Mouse (Mus musculus): ENCODE measurements around the gene Grik1. TPM values are rescaled to one million over a fixed set of nuclear protein-coding genes. Genes with fewer than 3 reads are reported as not detected.
A peak's percentile ranks its signal among the peaks of the same experiment; 100 is the strongest.

The Grik1 gene
- polyA plus RNA-seq, 1 experiment from 2014 or later, result 2.2 TPM

DNA sequence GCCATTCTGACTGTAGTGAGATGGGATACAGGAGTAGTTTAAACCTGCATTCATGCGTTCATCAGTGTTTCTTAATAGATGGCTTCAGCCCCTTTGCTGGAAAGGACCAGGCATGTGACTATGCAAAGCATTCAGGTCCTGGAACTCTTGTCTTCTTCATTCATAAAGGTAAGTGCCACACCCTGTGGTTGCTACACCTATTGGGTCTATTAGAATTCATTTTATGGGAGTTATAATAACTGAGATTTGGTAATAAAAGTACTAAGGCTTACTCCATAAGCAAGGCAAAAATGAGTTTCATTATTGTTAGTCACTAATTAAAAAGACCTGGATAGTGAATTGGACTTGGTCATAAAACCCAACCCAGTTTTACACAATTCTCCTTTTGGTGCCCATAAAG, 355.4 kb downstream of the Grik1 start:
- no peaks in the 10 kb centered on the region for H3K27me3 ChIP-seq (ENCODE audit: control insufficient read depth, insufficient read depth, low read length)
- H3K9me3 ChIP-seq (ENCODE audit: control insufficient read depth, low read length), result no peaks in the 10 kb centered on the region
- no peak overlapping the region for H3K27ac ChIP-seq (ENCODE audit: low read depth, low read length)
- no peaks in the 10 kb centered on the region for H3K36me3 ChIP-seq (ENCODE audit: control insufficient read depth, insufficient read depth, low read length)
- no peak for ATAC-seq (ENCODE audit: low FRiP score, low TSS enrichment)
- H3K9ac ChIP-seq (ENCODE audit: low read depth, low read length), result no peak overlapping the region
- H3K4me2 ChIP-seq (replicated peaks; ENCODE audit: low read depth, low read length), result no peak overlapping the region
- no peaks in the 10 kb centered on the region for H3K4me1 ChIP-seq (ENCODE audit: control insufficient read depth, insufficient read depth, low read length)
- H3K4me3 ChIP-seq (ENCODE audit: low read length), result no peak overlapping the region
- 95% methylated on average over 1 of the region's 1 CpGs for WGBS

DNA sequence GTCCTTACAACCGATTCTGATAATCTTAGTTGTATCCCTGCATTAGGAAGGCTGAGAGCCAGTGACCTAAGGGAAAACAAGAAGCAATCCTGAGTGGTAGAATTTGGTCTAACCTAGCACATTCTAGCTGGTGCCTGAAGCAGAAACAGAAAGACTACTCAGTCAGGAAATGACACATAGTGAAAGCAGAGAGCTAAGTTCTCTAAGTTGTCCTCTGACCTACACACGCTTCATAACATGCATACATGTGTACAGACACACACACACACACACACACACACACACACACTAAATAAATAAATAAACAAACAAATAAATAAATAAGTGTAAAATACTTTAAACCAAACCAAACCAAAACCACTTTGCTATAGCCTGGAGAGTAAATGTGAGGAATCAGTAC, 358.7 kb downstream of the Grik1 start:
- Histone ChIP-seq H3K4me2 (replicated peaks; ENCODE audit: low read depth, low read length) (no peak overlapping the region), H3K4me3 (ENCODE audit: low read length) (no peak overlapping the region), H3K36me3 (ENCODE audit: control insufficient read depth, insufficient read depth, low read length) (no peaks in the 10 kb centered on the region), H3K9me3 (ENCODE audit: control insufficient read depth, low read length) (no peaks in the 10 kb centered on the region), H3K9ac (ENCODE audit: low read depth, low read length) (no peak overlapping the region), H3K27ac (ENCODE audit: low read depth, low read length) (no peak overlapping the region), H3K27me3 (ENCODE audit: control insufficient read depth, insufficient read depth, low read length) (no peaks in the 10 kb centered on the region), H3K4me1 (ENCODE audit: control insufficient read depth, insufficient read depth, low read length) (no peaks in the 10 kb centered on the region)
- no peak for ATAC-seq (ENCODE audit: low FRiP score, low TSS enrichment)
- 92% methylated on average over 2 of the region's 2 CpGs for WGBS

DNA sequence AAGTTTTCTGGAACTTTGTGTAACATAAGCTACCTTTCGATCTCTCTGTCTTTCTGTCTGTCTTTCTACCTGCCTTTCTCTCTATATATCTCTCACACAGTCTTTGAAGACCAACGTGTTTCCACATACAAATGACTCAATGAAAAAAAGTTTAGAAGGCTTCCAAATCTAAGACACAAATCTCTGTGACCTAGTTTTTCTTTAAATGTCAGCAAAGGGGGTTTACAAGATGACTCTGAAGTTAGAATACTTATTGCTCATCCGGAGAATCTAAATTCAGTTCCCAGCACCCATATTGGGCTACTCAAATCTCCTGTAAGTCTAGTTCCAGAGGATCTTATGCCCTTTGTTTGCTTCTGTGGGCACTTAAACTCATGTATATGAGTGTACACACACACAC, 359.5 kb downstream of the Grik1 start:
- Histone ChIP-seq H3K27ac (ENCODE audit: low read depth, low read length) (no peak overlapping the region), H3K9ac (ENCODE audit: low read depth, low read length) (no peak overlapping the region), H3K4me2 (replicated peaks; ENCODE audit: low read depth, low read length) (no peak overlapping the region), H3K36me3 (ENCODE audit: control insufficient read depth, insufficient read depth, low read length) (no peaks in the 10 kb centered on the region), H3K4me1 (ENCODE audit: control insufficient read depth, insufficient read depth, low read length) (no peaks in the 10 kb centered on the region), H3K4me3 (ENCODE audit: low read length) (no peak overlapping the region), H3K27me3 (ENCODE audit: control insufficient read depth, insufficient read depth, low read length) (no peaks in the 10 kb centered on the region), H3K9me3 (ENCODE audit: control insufficient read depth, low read length) (no peaks in the 10 kb centered on the region)
- ATAC-seq (ENCODE audit: low FRiP score, low TSS enrichment), result no peak
- 80% methylated on average over 3 of the region's 3 CpGs for WGBS

DNA sequence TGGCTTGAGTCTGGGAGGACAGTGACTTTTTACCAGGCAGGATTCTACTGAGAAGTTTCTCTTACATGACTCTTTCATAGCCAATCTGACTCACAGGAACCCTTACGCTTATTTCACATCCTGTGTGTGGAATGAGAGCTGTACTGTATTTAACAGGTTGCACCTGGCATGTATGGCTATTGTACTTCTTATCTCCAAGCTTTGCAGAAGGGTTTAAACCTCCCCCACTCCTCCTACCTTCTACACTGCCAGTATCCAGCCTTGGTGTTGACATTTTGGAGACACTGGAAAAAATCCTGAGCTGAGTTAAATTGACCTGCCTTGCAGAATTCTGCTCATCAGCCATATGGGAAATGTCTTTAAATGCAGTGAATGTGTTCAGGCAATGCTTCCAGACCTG, 361.4 kb downstream of the Grik1 start:
- Histone ChIP-seq H3K36me3 (ENCODE audit: control insufficient read depth, insufficient read depth, low read length) (no peaks in the 10 kb centered on the region), H3K27ac (ENCODE audit: low read depth, low read length) (no peak overlapping the region), H3K9me3 (ENCODE audit: control insufficient read depth, low read length) (no peaks in the 10 kb centered on the region), H3K4me3 (ENCODE audit: low read length) (no peak overlapping the region), H3K27me3 (ENCODE audit: control insufficient read depth, insufficient read depth, low read length) (no peaks in the 10 kb centered on the region), H3K4me2 (replicated peaks; ENCODE audit: low read depth, low read length) (no peak overlapping the region), H3K9ac (ENCODE audit: low read depth, low read length) (no peak overlapping the region), H3K4me1 (ENCODE audit: control insufficient read depth, insufficient read depth, low read length) (no peaks in the 10 kb centered on the region)
- no peak for ATAC-seq (ENCODE audit: low FRiP score, low TSS enrichment)
- 77% methylated on average over 1 of the region's 1 CpGs for WGBS

DNA sequence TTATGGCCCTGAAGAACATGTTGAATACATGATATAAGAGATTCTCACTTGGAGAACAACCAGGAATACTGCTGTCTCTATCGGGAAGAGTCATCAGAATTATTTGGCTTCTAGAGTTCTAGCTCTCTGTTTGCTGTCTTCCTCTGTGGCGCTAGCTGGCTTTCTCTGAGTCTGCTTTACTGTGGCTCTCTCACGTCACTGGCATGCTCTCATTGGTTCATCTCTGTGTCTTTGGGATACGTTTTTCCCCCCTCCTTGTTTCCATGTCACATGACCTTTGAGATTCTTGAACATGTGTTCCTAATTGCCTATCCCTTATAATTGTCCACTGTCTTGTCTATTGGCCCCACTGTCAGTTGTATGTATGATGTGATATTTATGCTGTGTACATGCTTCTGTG, 372.2 kb downstream of the Grik1 start:
- 72% methylated on average over 4 of the region's 4 CpGs for WGBS
- no peak for ATAC-seq (ENCODE audit: low FRiP score, low TSS enrichment)
- H3K36me3 ChIP-seq (ENCODE audit: control insufficient read depth, insufficient read depth, low read length), result no peaks in the 10 kb centered on the region

DNA sequence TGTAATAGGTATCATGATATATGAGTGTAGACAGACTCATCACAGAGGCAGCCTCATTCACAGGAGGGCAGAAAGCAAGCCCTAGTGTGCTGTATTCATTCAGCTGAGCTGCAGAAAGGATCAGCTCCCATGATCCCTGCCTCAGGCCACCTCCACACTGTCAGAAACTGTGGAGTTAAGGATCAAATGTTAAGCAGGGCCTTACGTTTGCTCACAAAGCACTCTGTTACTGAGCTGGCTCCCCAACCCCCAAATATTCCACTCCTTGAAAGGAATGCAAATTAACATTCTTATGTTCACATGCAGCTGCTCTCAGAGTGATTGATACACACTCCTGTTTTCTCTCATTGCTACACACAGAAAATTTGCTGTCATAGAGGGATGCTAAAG, 372.9 kb downstream of the Grik1 start:
- no peak overlapping the region for H3K4me2 ChIP-seq (replicated peaks; ENCODE audit: low read depth, low read length)
- peak; percentile 90 for ATAC-seq (ENCODE audit: low FRiP score, low TSS enrichment)
- no peaks in the 10 kb centered on the region for H3K9me3 ChIP-seq (ENCODE audit: control insufficient read depth, low read length)
- H3K4me1 ChIP-seq (ENCODE audit: control insufficient read depth, insufficient read depth, low read length), result peaks cover 8% of the 10 kb centered on the region
- H3K9ac ChIP-seq (ENCODE audit: low read depth, low read length), result no peak overlapping the region
- 5% methylated on average over 1 of the region's 1 CpGs for WGBS
- no peak overlapping the region for H3K4me3 ChIP-seq (ENCODE audit: low read length)
- H3K27ac ChIP-seq (ENCODE audit: low read depth, low read length), result peak overlapping the region; percentile 34; the same call in 1 of the 2 replicates
- H3K27me3 ChIP-seq (ENCODE audit: control insufficient read depth, insufficient read depth, low read length), result no peaks in the 10 kb centered on the region
- no peaks in the 10 kb centered on the region for H3K36me3 ChIP-seq (ENCODE audit: control insufficient read depth, insufficient read depth, low read length)

More for the DNA sequence above, 372.2 kb downstream of the Grik1 start:
- H3K9ac ChIP-seq (ENCODE audit: low read depth, low read length), result no peak overlapping the region
- peaks cover 8% of the 10 kb centered on the region for H3K4me1 ChIP-seq (ENCODE audit: control insufficient read depth, insufficient read depth, low read length)
- H3K4me2 ChIP-seq (replicated peaks; ENCODE audit: low read depth, low read length), result no peak overlapping the region
- H3K9me3 ChIP-seq (ENCODE audit: control insufficient read depth, low read length), result no peaks in the 10 kb centered on the region
- no peak overlapping the region for H3K4me3 ChIP-seq (ENCODE audit: low read length)
- no peaks in the 10 kb centered on the region for H3K27me3 ChIP-seq (ENCODE audit: control insufficient read depth, insufficient read depth, low read length)
- H3K27ac ChIP-seq (ENCODE audit: low read depth, low read length), result no peak overlapping the region

DNA sequence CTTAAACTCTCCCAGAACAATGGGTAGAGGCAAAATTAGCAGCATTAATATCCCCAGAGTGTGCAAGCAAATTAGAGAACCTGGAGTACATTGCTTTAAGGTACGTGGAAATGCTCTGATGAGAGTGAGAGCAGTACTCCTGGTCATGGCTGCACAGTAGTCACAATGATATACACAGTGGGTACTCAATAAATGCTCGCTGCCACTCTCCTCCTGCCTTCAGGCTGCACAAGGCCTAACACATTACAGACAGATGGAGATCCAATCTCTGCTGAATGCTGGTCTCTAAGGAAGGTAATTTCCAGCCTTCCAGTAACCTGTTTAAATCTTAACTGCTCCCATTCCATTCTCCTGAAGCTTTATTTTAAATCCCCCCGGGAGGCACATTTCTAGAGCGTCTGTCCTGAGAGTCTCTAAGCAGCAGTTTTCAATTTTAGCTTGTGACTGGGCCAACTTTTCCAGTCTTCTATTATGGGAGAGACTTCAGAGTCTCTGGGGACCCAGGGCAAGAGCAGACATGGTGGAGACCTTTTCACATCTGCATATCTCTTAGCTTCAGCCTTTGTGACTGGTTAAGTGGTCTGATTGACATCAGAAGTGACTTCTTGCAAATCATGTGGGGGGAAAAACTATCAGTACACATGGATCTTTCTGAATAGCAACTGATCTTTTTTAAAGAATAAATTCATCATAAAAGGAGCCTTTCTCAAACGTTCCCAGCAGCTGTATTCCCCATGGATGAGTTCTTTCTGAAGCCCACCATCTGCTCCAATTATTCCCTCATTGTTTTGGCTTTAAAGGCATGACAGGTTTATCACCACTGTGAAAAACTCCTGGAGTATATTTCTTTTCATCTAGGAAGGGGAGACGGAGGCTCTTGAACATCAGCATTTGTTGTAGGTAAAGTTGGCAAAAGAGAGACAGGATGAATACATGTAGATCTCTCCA, 373.6 kb downstream of the Grik1 start:
- WGBS, result 43% methylated on average over 6 of the region's 6 CpGs
- Histone ChIP-seq H3K27me3 (ENCODE audit: control insufficient read depth, insufficient read depth, low read length) (no peaks in the 10 kb centered on the region), H3K4me2 (replicated peaks; ENCODE audit: low read depth, low read length) (no peak overlapping the region), H3K9ac (ENCODE audit: low read depth, low read length) (no peak overlapping the region), H3K36me3 (ENCODE audit: control insufficient read depth, insufficient read depth, low read length) (no peaks in the 10 kb centered on the region), H3K4me3 (ENCODE audit: low read length) (no peak overlapping the region), H3K4me1 (ENCODE audit: control insufficient read depth, insufficient read depth, low read length) (peaks cover 10% of the 10 kb centered on the region), H3K9me3 (ENCODE audit: control insufficient read depth, low read length) (no peaks in the 10 kb centered on the region), H3K27ac (ENCODE audit: low read depth, low read length) (peak overlapping the region; percentile 34; the same call in 1 of the 2 replicates)
- ATAC-seq (ENCODE audit: low FRiP score, low TSS enrichment), result peak; percentile 83

DNA sequence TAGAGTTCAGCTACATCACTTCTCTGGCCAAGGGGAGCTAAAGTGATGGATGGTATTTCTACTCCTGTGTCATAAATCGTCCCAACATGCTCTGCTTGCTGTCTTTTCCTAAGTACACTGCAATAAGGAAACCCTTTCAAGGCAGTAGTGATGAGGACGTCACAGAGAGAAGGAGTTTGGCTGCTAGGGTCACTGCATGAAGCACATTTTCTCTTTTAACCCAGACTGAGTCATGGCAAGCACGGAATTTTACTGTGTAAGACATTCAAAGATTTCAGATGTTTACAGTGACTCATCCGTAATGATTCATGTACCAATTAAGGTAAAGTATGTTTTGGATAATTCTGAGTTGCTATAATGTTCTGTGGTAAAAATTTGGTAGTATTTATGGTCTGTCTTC, 374.9 kb downstream of the Grik1 start:
- Histone ChIP-seq H3K27me3 (ENCODE audit: control insufficient read depth, insufficient read depth, low read length) (no peaks in the 10 kb centered on the region), H3K9me3 (ENCODE audit: control insufficient read depth, low read length) (no peaks in the 10 kb centered on the region), H3K4me3 (ENCODE audit: low read length) (no peak overlapping the region), H3K4me2 (replicated peaks; ENCODE audit: low read depth, low read length) (no peak overlapping the region), H3K27ac (ENCODE audit: low read depth, low read length) (no peak overlapping the region), H3K36me3 (ENCODE audit: control insufficient read depth, insufficient read depth, low read length) (no peaks in the 10 kb centered on the region), H3K4me1 (ENCODE audit: control insufficient read depth, insufficient read depth, low read length) (peaks cover 12% of the 10 kb centered on the region), H3K9ac (ENCODE audit: low read depth, low read length) (no peak overlapping the region)
- ATAC-seq (ENCODE audit: low FRiP score, low TSS enrichment), result no peak
- WGBS, result 58% methylated on average over 4 of the region's 4 CpGs

DNA sequence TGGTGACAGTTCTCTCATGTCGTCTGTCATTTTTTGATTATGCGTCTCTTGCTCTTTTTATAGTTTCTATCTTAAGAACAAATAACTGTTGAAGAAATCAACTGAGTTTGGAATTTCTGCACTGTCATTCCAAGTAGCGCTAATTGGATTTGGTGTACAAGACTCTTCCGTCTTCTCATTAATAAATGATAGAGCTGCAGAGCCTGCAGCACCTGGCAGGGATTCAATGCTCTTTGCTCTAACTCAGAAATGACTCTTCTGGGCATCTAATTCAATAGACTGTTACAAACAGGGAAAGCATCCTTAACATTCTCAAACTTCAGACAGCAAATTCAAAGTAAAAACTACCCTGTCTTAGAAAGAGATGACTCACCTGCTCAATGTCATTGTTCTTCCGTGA, 376.3 kb downstream of the Grik1 start:
- no peaks in the 10 kb centered on the region for H3K36me3 ChIP-seq (ENCODE audit: control insufficient read depth, insufficient read depth, low read length)
- WGBS, result 92% methylated on average over 5 of the region's 5 CpGs
- H3K4me2 ChIP-seq (replicated peaks; ENCODE audit: low read depth, low read length), result no peak overlapping the region
- no peaks in the 10 kb centered on the region for H3K27me3 ChIP-seq (ENCODE audit: control insufficient read depth, insufficient read depth, low read length)
- H3K4me1 ChIP-seq (ENCODE audit: control insufficient read depth, insufficient read depth, low read length), result peaks cover 12% of the 10 kb centered on the region
- no peak overlapping the region for H3K4me3 ChIP-seq (ENCODE audit: low read length)
- no peak overlapping the region for H3K27ac ChIP-seq (ENCODE audit: low read depth, low read length)
- no peaks in the 10 kb centered on the region for H3K9me3 ChIP-seq (ENCODE audit: control insufficient read depth, low read length)
- H3K9ac ChIP-seq (ENCODE audit: low read depth, low read length), result no peak overlapping the region
- no peak for ATAC-seq (ENCODE audit: low FRiP score, low TSS enrichment)
